Mouse (Mus musculus) G1E-ER4 (cell line): Measurements from ENCODE around the gene Syn3. TPM values are rescaled to one million over a fixed set of nuclear protein-coding genes. Genes with fewer than 3 reads are reported as not detected.

Experiments used
- GATA1 ChIP-seq: IDR thresholded peaks from one replicate; pipeline ENCODE4 v1.8.0; 2012; ENCODE audit warnings: low read length, inconsistent platforms
- polyA plus RNA-seq: library from polyadenylated mRNA; stranded (reverse); fragments of >175 nt; gene quantifications from 2 replicates; pipeline ENCODE4 v1.2.3, GENCODE M21; 2012

Syn3 gene
- polyA plus RNA-seq, 1 experiment = not detected

GRCm38 (mm10) chr10:86389913-86390312 is 108.8 kb downstream of the Syn3 start:
- no peak for TF ChIP-seq GATA1

GRCm38 (mm10) chr10:86389357-86389756 is 109.3 kb downstream of the Syn3 start:
- no peak for TF ChIP-seq GATA1

- no peak for TF ChIP-seq GATA1
Observed at GRCm38 (mm10) chr10:86388803-86389202, 109.9 kb downstream of the Syn3 start.

DNA sequence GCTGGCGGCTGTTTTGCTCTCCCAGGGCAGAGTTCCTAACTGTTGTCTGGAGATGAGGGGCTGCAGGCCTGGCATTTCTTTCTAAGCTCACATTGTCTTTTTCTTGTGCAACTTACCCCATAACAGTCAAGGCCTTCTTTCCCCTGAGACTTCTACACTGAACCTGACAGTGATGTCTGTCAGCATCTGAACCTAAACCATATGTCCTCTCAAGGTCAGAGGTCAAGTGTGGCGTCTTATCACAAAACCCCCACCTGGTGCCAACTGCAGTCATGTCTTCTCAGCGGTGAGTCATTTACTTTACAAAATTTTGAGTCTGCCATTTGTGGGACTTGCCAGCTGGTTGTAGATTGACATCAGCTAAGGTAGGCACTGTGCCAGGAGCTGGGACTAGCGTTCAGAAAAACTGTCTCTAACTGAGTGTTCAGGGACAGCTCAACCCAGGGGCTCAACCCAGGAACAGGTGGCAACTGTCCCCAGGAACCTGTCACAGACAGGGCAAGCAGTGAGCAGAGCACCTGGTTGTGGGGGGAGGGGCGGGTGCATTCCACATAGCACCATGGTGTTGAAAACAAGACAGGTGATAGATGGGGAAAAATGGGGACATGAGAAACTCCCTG is 110.8 kb downstream of the Syn3 start:
- no peak for TF ChIP-seq GATA1

- no peak for TF ChIP-seq GATA1
Observed at GRCm38 (mm10) chr10:86386232-86386631, 112.5 kb downstream of the Syn3 start.

DNA sequence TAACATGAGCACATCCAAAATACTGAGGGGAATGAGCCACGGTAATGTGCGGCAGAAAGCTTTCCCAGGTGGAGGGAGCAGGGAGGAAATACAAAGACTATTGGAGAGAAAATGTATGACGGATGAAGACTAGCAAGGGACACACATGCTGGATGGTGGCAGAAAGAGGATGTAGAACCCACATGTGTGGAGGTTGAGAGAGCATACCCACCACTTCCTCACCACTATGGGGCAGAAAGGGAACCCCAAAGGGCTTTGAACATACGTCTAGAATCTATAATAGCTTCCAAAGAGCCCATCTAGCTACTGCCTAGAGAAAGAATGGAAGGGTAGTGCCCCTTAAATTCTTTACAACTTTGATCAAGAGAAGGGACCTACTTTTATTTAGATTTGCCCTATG is 113.0 kb downstream of the Syn3 start:
- TF ChIP-seq GATA1 = no peak

GRCm38 (mm10) chr10:86384655-86385054 is 114.0 kb downstream of the Syn3 start:
- no peak for TF ChIP-seq GATA1

GRCm38 (mm10) chr10:86381922-86382260 is 116.8 kb downstream of the Syn3 start:
- TF ChIP-seq GATA1 = no peak

DNA sequence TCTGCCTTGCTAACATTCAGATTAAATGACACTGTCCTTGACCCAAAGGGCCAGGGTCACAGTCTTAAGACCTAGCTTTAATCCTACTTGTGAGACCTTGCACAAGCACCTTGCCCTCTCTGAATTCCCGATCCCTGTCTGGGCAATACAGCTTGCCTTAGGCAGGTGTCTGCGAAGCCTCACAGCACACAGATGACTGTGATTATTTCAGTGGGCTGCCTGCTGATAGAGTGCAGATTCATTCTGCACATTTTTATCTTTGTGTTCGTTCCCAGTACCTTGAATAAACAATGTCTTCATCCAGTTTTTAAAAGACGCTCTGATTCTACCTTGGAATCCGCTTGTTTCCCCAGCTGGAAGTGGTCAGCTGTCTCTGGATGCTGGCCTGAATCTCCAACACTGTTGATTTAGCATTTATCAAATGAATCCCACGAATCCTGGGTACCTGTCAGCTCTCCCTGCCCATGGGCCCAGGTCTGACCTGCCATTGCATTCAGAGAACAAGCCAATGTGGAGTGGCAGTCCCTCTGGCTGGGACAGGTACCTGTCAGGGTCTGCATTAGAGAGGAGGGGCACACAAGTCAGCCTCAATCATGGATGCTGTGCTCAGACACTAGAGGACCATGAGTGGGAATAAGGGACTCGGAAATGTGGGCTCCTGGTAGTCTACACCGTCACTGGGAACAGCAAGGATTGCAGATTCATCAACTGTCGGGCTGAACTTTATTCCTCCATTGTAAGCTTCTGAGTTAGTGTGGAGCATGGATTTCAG is 117.4 kb downstream of the Syn3 start:
- TF ChIP-seq GATA1 = no peak

GRCm38 (mm10) chr10:86380626-86381025 is 118.1 kb downstream of the Syn3 start:
- no peak for TF ChIP-seq GATA1

DNA sequence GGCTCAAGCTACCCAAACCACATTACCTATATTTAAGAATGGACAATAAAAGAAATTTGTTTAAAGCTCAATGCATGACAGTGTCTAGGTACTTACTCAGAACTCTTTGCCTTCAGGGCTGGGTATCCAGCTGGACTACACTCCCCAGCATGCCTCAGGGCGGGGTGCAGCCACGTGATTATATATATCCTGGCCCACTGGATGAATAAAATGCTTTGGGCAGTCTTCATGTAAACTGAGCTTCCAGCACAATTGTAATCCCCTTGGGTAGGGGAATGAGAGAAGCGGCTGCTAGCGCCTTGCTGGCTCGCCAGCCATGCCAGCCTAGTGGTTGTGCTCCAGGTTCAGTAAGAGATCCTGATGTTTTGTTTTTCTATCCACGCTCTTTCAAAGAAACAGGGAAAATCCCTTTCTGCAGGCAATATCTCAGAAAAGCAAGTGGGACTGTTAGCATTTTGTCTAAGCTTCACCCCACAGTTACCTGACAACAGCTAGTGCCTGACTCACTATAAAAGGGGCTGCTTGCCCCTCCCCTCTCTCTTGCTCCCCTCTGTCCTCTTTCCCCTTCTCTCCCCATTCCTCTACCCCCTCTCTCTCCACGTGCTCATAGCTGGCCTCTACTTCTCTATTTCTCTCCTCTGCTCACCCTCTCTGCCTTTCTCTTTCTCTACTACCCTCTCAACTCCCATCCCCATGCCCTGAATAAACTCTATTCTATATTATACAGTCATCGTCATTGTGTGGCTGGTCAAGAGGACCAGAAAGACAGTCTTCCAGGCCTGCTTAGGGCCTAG is 122.1 kb downstream of the Syn3 start:
- TF ChIP-seq GATA1 = no peak

GRCm38 (mm10) chr10:86375903-86376302 is 122.8 kb downstream of the Syn3 start:
- no peak for TF ChIP-seq GATA1

DNA sequence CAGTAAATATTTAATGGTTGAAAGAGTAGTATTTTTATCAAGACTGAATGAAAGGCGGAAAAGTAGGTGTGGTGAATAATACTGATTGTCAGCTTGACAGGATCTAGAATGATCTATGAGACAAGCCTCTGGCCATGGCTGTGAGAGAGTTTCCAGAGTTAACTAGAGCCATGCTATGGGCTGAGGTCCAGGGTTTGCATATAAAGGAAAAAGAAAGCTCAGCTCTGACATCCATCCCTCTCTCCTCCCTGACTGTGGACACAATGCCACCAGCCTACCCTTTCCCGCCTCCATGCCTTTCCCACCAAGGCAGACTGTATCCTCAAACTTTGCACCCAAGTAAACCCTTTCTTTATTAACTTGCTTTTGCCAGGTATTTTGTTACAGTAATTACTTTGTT is 124.6 kb downstream of the Syn3 start:
- TF ChIP-seq GATA1 = no peak

- TF ChIP-seq GATA1 = no peak
Observed at GRCm38 (mm10) chr10:86371561-86371960, 127.1 kb downstream of the Syn3 start.

GRCm38 (mm10) chr10:86369346-86369745 is 129.3 kb downstream of the Syn3 start:
- no peak for TF ChIP-seq GATA1

DNA sequence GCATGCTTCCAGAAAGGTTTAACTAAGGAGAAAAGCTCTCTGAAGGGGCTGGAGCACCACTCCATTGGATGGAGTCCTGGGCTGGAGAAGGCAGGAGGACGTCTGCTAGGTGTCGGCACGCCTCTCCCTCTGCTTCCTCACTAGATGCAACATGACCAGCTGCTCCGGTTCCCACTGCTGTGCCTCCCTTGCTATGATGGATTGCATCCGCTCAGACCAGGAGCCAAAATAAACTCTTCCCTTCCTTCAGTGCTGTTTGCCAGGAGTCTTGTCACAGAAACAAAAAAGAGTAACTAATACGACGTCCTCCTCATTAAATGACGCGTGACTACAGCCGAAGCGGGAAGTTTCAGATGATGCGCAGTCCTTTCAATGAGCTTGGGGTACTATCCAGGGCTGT is 129.9 kb downstream of the Syn3 start:
- no peak for TF ChIP-seq GATA1
